Mouse (Mus musculus) forelimb bud, embryonic 11.5 days (tissue): ENCODE data around the gene Slc25a25.
A peak's percentile ranks its signal among the peaks of the same experiment; 100 is the strongest.

Experiments
- DNase-seq: peaks from one replicate; pipeline ENCODE4 v3.0.0-alpha.2; 2012; ENCODE audit warnings: low read depth, low spot score

The Slc25a25 gene

GRCm38 (mm10) chr2:32429215-32429891 lies 21.9 kb downstream of the Slc25a25 start:
- DNase-seq: no peak

GRCm38 (mm10) chr2:32428262-32428722 lies 23.0 kb downstream of the Slc25a25 start:
- no peak for DNase-seq

- DNase-seq: no peak
These were observed 23.5 kb downstream of the Slc25a25 start for GRCm38 (mm10) chr2:32427720-32428119.

- DNase-seq: no peak
These were observed 25.1 kb downstream of the Slc25a25 start for GRCm38 (mm10) chr2:32426141-32426540.

GRCm38 (mm10) chr2:32425568-32425967 lies 25.7 kb downstream of the Slc25a25 start:
- DNase-seq: no peak

GRCm38 (mm10) chr2:32424796-32425195 lies 26.4 kb downstream of the Slc25a25 start:
- DNase-seq: no peak

GRCm38 (mm10) chr2:32423481-32424331 lies 27.5 kb downstream of the Slc25a25 start:
- DNase-seq: peak; percentile 90

GRCm38 (mm10) chr2:32421851-32422251 lies 29.4 kb downstream of the Slc25a25 start:
- no peak for DNase-seq

- no peak for DNase-seq
These were observed 30.6 kb downstream of the Slc25a25 start for GRCm38 (mm10) chr2:32420647-32421046.

- no peak for DNase-seq
These were observed 31.1 kb downstream of the Slc25a25 start for GRCm38 (mm10) chr2:32420066-32420608.

GRCm38 (mm10) chr2:32419359-32419758 lies 31.9 kb downstream of the Slc25a25 start:
- DNase-seq: no peak

- no peak for DNase-seq
These were observed 32.7 kb downstream of the Slc25a25 start for GRCm38 (mm10) chr2:32418430-32419151.

- no peak for DNase-seq
These were observed 33.8 kb downstream of the Slc25a25 start for GRCm38 (mm10) chr2:32417486-32417885.

- DNase-seq: no peak
These were observed 34.7 kb downstream of the Slc25a25 start for GRCm38 (mm10) chr2:32416556-32416955.

- DNase-seq: no peak
These were observed 35.4 kb downstream of the Slc25a25 start for GRCm38 (mm10) chr2:32415801-32416200.

GRCm38 (mm10) chr2:32413936-32414335 lies 37.3 kb downstream of the Slc25a25 start:
- no peak for DNase-seq

GRCm38 (mm10) chr2:32412742-32413531 lies 38.3 kb downstream of the Slc25a25 start:
- no peak for DNase-seq

GRCm38 (mm10) chr2:32411407-32411806 lies 39.8 kb downstream of the Slc25a25 start:
- no peak for DNase-seq

- DNase-seq: peak; percentile 76
These were observed 42.5 kb downstream of the Slc25a25 start for GRCm38 (mm10) chr2:32408429-32409424.
